8 mouse cellular contexts compared by ENCODE assay signal in the genomic region with DNA sequence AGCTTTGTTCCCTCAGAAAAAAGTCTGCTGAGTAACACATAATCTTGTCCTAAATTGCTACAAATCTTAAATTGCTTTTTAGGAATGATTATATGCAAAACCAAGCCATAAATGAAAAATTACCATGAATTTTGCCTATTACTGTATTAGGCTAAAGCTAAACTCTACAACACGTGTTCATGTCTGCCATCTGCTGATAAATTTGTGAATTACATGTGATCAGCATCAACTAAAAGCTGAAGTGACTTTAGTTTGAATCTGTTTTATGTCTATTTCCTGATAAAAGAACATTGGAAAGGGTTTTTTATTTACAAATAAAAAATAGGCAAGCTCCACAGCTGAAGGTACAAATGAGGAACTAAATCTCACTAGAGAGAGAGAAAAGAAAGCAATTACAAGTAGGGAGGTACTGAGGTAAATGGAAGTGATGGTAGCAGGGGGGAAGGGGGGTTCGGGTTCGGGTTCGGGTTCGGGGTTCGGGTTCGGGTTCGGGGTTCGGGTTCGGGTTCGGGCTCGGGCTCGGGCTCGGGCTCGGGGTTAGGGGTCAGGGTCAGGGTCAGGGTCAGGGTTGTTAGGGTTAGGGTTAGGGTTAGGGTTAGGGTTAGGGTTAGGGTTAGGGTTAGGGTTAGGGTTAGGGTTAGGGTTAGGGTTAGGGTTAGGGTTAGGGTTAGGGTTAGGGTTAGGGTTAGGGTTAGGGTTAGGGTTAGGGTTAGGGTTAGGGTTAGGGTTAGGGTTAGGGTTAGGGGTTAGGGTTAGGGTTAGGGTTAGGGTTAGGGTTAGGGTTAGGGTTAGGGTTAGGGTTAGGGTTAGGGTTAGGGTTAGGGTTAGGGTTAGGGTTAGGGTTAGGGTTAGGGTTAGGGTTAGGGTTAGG.
DNase-seq lines count a peak whose midpoint lies in the region; ATAC-seq lines count a peak whose summit lies in the region.
"Not testable (repeated sequence)": the region's sequence is repeated elsewhere in the genome, so short reads cannot be mapped to it uniquely, and the experiment has no call there.

No protein-coding gene starts in this region.

- H3K4me3 ChIP-seq in forebrain, embryonic 14.5 days (ENCODE audit: low read depth, low read length); hindbrain, embryonic 10.5 days: not testable (repeated sequence)

- DNase-seq in ES-CJ7 (ENCODE audit: low read depth, low spot score), result peak; percentile 25
- DNase-seq in cerebellum, adult 11-12 months, result peak; percentile 34
- peak; percentile 90 for DNase-seq in forebrain, embryonic 14.5 days (ENCODE audit: low spot score)
- DNase-seq in hindbrain, embryonic 10.5 days (ENCODE audit: low spot score), result peak; percentile 4
- peak; percentile 16 for DNase-seq in layer of hippocampus, adult 9-11 months
- peak; percentile 77 for DNase-seq in lung, postnatal 25 days (ENCODE audit: low spot score)
- DNase-seq in retina, postnatal 7 days (ENCODE audit: low read depth, low spot score), result peak; percentile 28
- peak; percentile 59 for DNase-seq in thymus, postnatal 4 days

- H3K9me3 ChIP-seq in forebrain, embryonic 14.5 days (replicated peaks; ENCODE audit: control insufficient read depth, low read length); hindbrain, embryonic 10.5 days: not testable (repeated sequence)

- H3K27ac ChIP-seq in forebrain, embryonic 14.5 days (ENCODE audit: low read depth, low read length); hindbrain, embryonic 10.5 days: not testable (repeated sequence)

- H3K4me1 ChIP-seq in forebrain, embryonic 14.5 days (ENCODE audit: control insufficient read depth, insufficient read depth, low read length); hindbrain, embryonic 10.5 days (replicated peaks): not testable (repeated sequence)

- H3K27me3 ChIP-seq in forebrain, embryonic 14.5 days (replicated peaks; ENCODE audit: control insufficient read depth, insufficient read depth, low read length); hindbrain, embryonic 10.5 days (ENCODE audit: insufficient read depth, poor library complexity, severe bottlenecking): not testable (repeated sequence)

- not testable (repeated sequence) for H3K36me3 ChIP-seq in forebrain, embryonic 14.5 days (ENCODE audit: control insufficient read depth, insufficient read depth, low read length); hindbrain, embryonic 10.5 days

- not testable (repeated sequence) for H3K9ac ChIP-seq in forebrain, embryonic 14.5 days (ENCODE audit: low read length)

- ATAC-seq in forebrain, embryonic 14.5 days, result peak; percentile 57; the same call in 1 of the 2 replicates

- H3K4me2 ChIP-seq in forebrain, embryonic 14.5 days (ENCODE audit: low read length), result not testable (repeated sequence)

- WGBS in forebrain, embryonic 14.5 days, result 83% methylated on average over 15 of the region's 15 CpGs
- 87% methylated on average over 15 of the region's 15 CpGs for whole genome bisulfite sequencing in hindbrain, embryonic 10.5 days

Comparison
In these comparisons a context has a peak if more than half of its experiments do, and no peak if none do; other contexts are left out.
1. DNase-seq: peak in every context shown above with its lines; median percentile 90 in forebrain, embryonic 14.5 days; 77 in lung, postnatal 25 days; 59 in thymus, postnatal 4 days; 34 in cerebellum, adult 11-12 months; 28 in retina, postnatal 7 days; 25 in ES-CJ7; 16 in layer of hippocampus, adult 9-11 months; 4 in hindbrain, embryonic 10.5 days.